Mouse (Mus musculus) right cerebral cortex, adult 2 months (tissue): ENCODE results near the gene Socs7.
A peak's percentile ranks its signal among the peaks of the same experiment; 100 is the strongest.

Source experiments
- DNase-seq, 2 experiments: peaks; one replicate each; pipeline ENCODE4 v3.0.0; 2021 to 2022; ENCODE audit warnings: low spot score in 2 of 2

The Socs7 gene

GRCm38 (mm10) chr11:97416637-97417035, 54.3 kb downstream of the Socs7 start:
- no peak for DNase-seq

DNA sequence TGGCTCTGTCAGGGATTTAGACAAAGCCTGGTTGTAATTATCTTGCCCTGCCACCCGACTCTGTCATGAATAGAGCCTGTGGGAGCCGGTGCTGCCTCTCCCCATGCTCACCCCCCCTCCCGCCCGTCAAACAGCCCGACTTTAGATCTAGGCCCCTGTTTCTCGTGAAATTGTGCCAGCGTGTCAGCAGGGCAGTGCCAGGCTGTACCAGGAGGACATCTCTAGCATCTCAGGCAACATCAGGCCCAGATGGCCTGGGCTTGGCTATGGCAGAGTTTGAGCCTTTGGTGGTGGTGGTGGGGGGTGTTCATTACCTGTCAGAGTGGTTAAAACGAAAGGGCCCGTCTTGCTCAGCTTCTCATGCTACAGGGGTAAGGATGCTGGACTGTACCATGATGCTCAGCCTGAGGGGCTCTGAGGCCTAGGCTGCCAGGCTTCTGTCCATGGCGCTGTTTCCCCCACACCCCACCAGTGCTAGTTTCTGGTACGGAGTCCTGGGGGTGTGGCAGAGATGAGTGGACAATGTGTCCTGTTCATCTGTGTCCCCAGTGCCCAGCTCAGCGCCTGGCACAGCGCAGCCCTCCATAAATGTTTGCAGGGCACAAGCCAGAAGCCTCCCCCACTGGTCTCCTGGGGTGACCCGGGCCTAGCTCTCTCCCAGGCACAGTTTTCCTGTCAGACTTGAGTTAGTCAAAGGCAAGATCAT, 56.6 kb downstream of the Socs7 start:
- DNase-seq, result no peak

GRCm38 (mm10) chr11:97419540-97419900, 57.2 kb downstream of the Socs7 start:
- no peak for DNase-seq

GRCm38 (mm10) chr11:97422507-97422906, 60.2 kb downstream of the Socs7 start:
- no peak for DNase-seq

DNA sequence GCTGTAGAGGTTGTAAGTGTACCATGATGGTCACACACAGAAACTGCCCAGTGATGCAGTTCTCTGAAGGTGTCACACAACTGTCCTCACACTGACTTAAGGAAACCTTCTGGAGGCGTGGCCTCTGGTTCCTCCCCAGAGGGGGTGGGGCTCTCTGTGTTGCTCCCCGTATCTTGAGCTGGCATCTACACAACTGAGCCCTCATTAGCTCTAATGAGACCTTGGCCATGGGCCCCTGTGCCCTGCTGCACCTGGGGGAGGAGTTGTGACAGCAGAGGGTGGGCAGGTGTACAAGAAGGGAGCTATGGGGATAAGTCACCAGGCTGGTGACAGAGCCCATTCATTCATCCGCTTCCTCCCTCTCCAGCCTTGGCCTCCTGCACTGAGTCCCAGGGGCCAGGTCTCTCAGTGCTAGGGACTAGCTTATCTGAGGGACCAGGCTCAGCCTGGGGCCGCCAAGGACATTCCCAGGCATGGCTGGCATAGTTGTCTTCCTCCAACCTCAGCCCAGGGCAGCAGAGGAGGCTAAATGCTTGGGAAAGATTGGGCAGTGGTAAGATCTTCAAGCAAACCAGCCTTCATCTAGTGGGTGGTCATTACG, 61.8 kb downstream of the Socs7 start:
- DNase-seq, result no peak

- DNase-seq, result no peak
These were observed 62.5 kb downstream of the Socs7 start for GRCm38 (mm10) chr11:97424802-97425201.

DNA sequence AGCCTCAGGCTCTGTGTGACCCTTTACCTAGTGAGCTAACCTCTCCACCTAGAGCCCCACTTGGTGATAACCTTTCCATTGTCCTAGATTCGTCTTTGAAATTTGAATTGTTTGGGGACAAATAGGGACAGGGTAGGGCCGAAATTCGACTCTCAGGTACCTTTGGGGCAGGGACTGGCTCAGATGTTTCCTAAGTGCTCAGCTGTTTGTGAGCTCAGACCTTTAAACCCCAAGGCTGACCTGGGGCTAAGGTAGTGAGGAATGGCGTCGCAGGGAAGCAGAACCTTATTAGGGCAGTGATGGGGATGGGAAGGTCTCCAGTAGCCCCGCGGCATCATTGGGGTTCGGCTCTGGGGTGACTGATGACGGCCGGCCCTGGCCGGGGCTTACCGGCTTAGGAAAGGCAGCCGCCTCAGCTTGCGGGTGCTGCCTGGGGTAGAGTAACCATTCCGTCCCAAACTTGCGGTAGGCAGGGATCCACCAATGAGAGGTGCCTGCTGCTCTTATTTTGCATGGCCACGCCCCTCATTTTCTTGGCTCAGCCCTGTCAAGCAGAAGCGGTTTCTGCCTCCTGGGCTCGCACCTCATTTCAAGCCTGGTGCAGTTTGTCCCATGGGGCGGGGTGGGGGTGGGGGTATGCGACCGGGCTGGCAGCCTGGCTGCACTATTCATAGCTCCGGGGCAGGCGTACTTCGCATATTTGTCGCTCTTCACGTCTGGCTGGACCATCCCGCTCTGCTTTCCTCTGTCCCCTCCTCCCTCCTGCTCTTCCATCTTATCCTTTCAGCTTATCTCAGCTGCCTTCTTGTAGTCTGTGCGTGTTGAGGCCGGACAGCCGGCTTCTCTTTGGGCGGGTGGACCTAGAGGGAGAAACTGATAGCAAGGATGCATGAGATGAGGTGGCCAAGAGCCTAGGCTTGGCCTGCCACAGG, 65.7 kb downstream of the Socs7 start:
- DNase-seq, result peak in 1 of 2 experiments; percentile 62

DNA sequence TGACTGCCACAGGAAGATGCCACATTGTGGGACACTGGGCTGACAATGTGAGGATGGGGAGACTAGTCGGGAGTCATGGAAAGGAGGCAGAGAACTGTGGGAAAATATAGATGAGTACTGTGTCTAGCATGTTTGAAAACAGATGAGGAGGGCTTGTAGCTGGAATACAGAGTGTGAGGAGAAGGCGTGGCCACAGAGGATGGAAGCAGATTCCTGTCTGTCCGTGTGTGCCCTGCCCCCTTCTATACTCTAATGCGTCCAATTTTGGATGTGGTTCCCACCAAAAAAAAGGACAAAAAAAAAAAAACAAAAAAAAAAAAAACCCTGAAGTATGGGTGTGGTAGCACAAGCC, 66.4 kb downstream of the Socs7 start:
- DNase-seq, result no peak

DNA sequence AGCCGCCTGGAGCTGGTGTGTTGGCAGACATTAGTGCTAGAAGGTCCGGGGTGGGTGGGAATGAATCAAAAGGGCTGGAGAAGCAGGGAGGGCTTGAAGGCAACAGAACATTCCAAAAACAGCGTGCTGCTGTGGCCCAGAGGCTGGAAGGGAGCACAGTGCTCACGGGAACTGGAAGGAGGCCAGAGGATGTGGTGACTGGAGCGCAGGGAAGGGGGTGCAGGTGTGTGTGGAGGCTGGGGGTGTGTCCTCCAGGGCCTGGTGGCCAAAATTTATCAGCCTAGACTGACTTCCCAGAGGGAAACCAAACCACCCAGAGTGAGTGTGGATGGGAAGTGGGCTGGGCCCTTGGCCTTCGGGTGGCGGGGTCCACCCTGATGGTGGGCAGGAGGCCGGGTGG, 67.3 kb downstream of the Socs7 start:
- no peak for DNase-seq

DNA sequence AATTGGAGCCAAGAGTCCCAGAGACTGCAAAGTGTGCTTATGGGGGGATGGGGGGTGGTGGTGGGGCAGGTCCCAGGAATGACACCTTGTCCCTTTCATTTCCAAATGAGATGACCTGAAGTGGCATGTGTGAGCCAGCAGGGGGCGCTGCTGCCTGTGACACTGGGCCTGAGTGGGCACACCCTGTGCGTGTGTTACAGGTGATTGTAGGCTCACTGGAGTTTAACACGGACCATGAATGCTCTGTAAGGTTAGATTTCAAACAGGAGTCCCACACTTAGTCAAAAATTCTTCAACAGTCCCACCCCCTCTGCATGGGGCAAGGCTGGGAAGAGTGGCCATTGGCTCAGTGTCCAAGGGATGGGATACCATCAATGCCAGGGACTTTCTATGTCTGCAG, 69.7 kb downstream of the Socs7 start:
- no peak for DNase-seq

GRCm38 (mm10) chr11:97432983-97433539, 70.7 kb downstream of the Socs7 start:
- DNase-seq, result no peak

DNA sequence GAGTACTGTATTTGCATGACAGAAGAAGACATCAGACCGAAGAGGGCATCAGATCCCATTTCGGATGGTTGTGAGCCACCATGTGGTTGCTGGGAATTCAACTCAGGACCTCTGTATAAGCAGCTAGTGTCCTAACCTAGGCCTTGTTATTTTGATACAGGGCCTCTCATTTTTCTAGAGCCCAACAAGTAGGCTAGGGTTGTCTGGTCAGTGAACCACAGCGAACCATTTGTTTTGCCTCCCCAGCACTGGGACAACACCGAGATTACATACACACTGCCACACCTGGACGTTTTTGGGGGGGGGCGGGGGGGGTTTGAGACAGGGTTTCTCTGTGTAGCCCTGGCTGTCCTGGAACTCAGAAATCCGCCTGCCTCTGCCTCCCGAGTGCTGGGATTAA, 71.8 kb downstream of the Socs7 start:
- DNase-seq, result no peak

- DNase-seq, result no peak
These were observed 72.5 kb downstream of the Socs7 start for GRCm38 (mm10) chr11:97434704-97435454.

DNA sequence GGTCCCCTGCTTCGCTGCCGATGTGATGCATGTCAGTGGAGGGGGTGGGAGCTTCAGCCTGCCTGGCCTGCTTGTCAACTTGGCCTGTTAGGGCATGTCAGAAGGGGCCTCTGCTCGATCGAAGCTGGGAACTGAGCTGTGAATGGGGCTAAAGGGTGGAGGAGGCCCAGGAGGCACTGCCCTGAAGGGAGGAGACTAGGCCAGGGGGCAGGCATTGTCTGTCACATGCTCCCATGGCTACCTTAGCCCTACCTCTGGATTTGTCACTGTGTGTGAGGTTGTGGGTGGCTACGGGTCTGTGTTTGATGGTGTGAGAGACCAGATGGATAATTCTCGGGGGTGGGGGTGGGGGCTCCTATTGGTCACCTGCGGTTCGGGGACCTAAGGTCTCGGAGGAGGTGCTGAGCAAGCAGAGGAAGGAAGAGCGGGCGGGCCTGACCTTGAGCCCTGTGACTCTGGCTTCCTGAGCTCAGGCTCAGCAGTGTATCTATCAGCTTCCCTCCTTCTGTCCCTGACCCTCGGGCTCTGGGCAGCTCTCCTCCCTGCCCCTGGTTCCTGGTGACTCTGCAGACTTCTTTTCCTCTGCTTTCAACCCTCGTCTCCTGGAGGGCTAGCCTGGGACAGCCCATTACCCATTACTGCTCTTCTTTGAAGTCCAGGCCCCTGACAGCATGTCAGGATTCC, 73.6 kb downstream of the Socs7 start:
- DNase-seq, result no peak

DNA sequence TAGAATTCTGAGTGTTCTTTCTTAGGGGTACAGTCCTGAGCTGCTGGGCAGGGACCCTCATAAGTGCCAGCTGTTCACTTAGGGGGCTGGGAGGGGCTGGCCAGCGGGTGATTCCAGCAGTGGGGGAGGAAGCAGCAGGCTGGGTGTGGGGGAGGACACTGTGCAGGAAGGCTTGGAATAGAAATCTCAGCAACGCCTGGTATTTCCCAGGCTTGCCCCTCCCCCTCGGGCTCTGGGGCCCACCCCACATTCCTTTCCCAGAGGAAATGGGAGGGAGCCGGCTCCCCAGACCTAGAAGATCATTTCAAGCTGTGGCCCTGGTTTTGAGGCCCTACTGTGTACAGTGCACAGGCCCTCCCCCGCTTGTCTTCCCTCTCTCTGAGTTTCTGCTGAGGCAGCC, 75.4 kb downstream of the Socs7 start:
- peak; percentile 59 to 64 for DNase-seq

GRCm38 (mm10) chr11:97438868-97439267, 76.5 kb downstream of the Socs7 start:
- DNase-seq, result no peak

- no peak for DNase-seq
These were observed 77.6 kb downstream of the Socs7 start for GRCm38 (mm10) chr11:97439935-97440334.

DNA sequence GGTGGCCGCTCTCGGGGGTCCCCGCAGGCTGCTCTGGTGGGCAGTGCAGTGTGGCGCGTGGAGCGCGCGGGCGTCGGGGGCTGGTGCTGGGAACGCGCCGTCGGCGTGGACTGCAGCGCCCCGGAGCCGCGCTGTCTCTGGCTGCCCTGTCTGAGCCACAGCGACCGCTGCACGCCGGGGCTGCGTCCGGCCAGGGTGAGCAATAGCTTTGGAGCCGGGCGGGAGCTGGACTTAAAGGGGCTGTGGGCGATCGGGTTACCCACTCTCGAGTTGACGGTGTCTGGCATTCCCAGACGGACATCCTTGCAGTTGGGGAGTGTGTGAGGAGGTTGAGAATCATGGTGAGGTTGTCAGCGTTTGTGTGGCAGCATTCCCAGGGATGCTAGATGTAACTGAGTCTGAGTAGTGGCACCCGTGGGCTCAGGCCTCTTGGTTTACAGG, 78.1 kb downstream of the Socs7 start:
- no peak for DNase-seq

GRCm38 (mm10) chr11:97441036-97441657, 78.8 kb downstream of the Socs7 start:
- DNase-seq, result no peak

DNA sequence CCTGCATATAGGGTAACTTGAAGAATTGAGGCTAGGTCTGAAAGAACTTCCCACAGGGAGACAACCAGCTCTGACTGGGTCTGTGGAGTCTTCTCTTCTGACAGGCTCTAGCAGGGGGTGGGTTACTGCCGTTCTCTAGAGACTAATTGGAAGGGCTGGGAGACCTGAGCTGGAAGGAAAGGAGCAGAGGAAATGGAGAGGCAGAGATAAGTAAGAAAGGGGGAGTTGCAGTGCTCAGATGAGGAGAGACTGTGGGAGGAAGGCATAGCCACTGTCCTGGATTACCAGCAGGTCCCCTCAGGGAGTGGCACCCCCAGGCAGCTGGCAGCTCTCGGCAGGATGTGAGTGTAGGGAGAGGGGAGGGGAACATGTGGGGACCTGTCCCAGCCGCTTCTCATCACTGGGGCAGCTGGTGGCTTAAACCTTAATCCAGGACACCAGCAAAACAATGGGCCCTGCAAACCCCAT, 79.3 kb downstream of the Socs7 start:
- DNase-seq, result no peak
